8 mouse cellular contexts compared by ENCODE assay signal in the genomic region with DNA sequence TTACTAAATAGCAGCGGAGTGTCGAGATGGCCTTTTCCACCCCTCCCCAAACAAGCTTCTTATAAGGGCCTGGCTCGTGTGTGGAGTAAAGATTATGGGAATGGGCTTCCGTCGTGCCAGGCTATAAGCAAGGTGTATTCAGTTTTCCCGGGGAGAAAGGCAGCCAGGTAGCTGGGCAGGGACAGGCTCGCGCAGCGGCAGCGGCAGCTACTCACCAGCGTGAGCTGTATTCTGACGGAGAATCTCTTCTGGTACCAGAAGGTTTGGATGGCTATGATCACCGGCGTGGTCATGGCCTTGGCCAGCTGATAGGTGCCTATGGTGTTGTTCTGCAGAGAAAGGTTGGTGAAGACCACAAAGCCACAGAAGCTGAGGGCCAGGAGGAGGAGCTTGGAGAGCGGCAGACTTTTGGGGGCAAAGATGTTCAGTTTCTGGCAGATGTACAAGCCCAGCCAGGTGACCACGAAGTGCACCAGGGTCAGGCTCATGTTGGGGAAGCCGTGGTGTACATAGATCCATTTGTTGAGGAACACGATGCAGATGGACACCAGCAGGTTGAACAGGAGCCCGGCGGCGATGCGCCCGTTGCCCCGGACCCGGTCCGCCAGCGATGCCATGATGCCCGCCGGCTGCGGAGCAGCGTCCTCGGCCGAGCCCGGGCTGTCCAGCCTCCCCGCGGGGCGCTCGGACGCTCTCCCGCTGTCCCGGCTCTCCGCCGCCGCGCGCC. TPM values are rescaled to one million over a fixed set of nuclear protein-coding genes. Genes with fewer than 3 reads are reported as not detected.
A peak's percentile ranks its signal among the peaks of the same experiment; 100 is the strongest.
DNase-seq lines count a peak whose midpoint lies in the region; ATAC-seq and TF ChIP-seq lines count a peak whose summit lies in the region.
"Not testable (repeated sequence)": the region's sequence is repeated elsewhere in the genome, so short reads cannot be mapped to it uniquely, and the experiment has no call there.

No protein-coding gene starts in this region.

- peak; percentile 49 for DNase-seq in 3134 (ENCODE audit: extremely low read depth, insufficient read length, low spot score)
- DNase-seq in brain, adult 2 months (ENCODE audit: low read depth, low spot score): peak; percentile 27
- not testable (repeated sequence) for DNase-seq in heart, embryonic 10.5 days (ENCODE audit: low spot score)
- DNase-seq in liver, adult 2 months (ENCODE audit: extremely low read depth, low read depth, low spot score): peak; percentile 27

- peak; percentile 38; the same call in 1 of the 2 replicates for ATAC-seq in embryonic facial prominence, embryonic 12.5 days (ENCODE audit: insufficient number of reproducible peaks, insufficient read depth, low FRiP score, low TSS enrichment)
- peak; percentile 34 for ATAC-seq in intestine, embryonic 15.5 days
- ATAC-seq in midbrain, embryonic 13.5 days: not testable (repeated sequence)

- not testable (repeated sequence) for H3K27ac ChIP-seq in embryonic facial prominence, embryonic 12.5 days; intestine, embryonic 15.5 days; liver, adult 2 months (replicated peaks; ENCODE audit: insufficient read depth, low read depth, low read length); midbrain, embryonic 13.5 days
- H3K27ac ChIP-seq in heart, embryonic 10.5 days: peak overlapping the region; percentile 87
- H3K27ac ChIP-seq in small intestine, adult 2 months (ENCODE audit: insufficient read depth, low read depth, low read length): peak overlapping the region; percentile 14; the same call in 1 of the 2 replicates

- WGBS in embryonic facial prominence, embryonic 12.5 days: under 1% methylated on average over 21 of the region's 46 CpGs
- under 1% methylated on average over 23 of the region's 46 CpGs for WGBS in heart, embryonic 10.5 days
- 1% methylated on average over 14 of the region's 46 CpGs for WGBS in intestine, embryonic 15.5 days
- under 1% methylated on average over 25 of the region's 46 CpGs for WGBS in liver, adult 2 months
- WGBS in midbrain, embryonic 13.5 days: under 1% methylated on average over 23 of the region's 46 CpGs
- 2% methylated on average over 14 of the region's 46 CpGs for WGBS in small intestine, adult 2 months

- not testable (repeated sequence) for TF ChIP-seq CTCF in liver, adult 2 months (IDR thresholded peaks at IDR 0.05; ENCODE audit: low read depth, low read length); small intestine, adult 2 months (IDR thresholded peaks at IDR 0.05; ENCODE audit: extremely low read depth, insufficient read length, insufficient replicate concordance, low read depth, low read length)

- not testable (repeated sequence) for H3K79me2 ChIP-seq in liver, adult 2 months (ENCODE audit: control insufficient read depth, insufficient read depth, low read length)

- not testable (repeated sequence) for TF ChIP-seq POLR2A in liver, adult 2 months (IDR thresholded peaks at IDR 0.05; ENCODE audit: extremely low read depth, insufficient read depth, low read length); small intestine, adult 2 months (IDR thresholded peaks at IDR 0.05; ENCODE audit: low read depth, low read length)

- peak overlapping the region; percentile 82 for H3K4me2 ChIP-seq in embryonic facial prominence, embryonic 12.5 days (replicated peaks)
- peak overlapping the region; percentile 87 for H3K4me2 ChIP-seq in intestine, embryonic 15.5 days (replicated peaks)
- peak overlapping the region; percentile 69 for H3K4me2 ChIP-seq in midbrain, embryonic 13.5 days (replicated peaks)

- not testable (repeated sequence) for H3K9me3 ChIP-seq in embryonic facial prominence, embryonic 12.5 days; heart, embryonic 10.5 days; intestine, embryonic 15.5 days; midbrain, embryonic 13.5 days

- H3K36me3 ChIP-seq in embryonic facial prominence, embryonic 12.5 days: peaks cover 18% of the 10 kb centered on the region
- peaks cover 31% of the 10 kb centered on the region for H3K36me3 ChIP-seq in heart, embryonic 10.5 days
- peaks cover 13% of the 10 kb centered on the region for H3K36me3 ChIP-seq in intestine, embryonic 15.5 days
- H3K36me3 ChIP-seq in liver, adult 2 months (ENCODE audit: control insufficient read depth, insufficient read depth, low read length); small intestine, adult 2 months (ENCODE audit: control insufficient read depth, insufficient read depth, low read length): not testable (repeated sequence)
- H3K36me3 ChIP-seq in midbrain, embryonic 13.5 days: peaks cover 27% of the 10 kb centered on the region

- H3K4me3 ChIP-seq in embryonic facial prominence, embryonic 12.5 days: peak overlapping the region; percentile 54
- H3K4me3 ChIP-seq in heart, embryonic 10.5 days: peak overlapping the region; percentile 65
- H3K4me3 ChIP-seq in intestine, embryonic 15.5 days (replicated peaks): peak overlapping the region; percentile 51
- H3K4me3 ChIP-seq in liver, adult 2 months (ENCODE audit: insufficient read depth, low read depth, low read length): peak overlapping the region; percentile 62
- H3K4me3 ChIP-seq in midbrain, embryonic 13.5 days (replicated peaks): peak overlapping the region; percentile 63
- peak overlapping the region; percentile 55 for H3K4me3 ChIP-seq in small intestine, adult 2 months (ENCODE audit: low read depth, low read length)

- peaks cover 25% of the 10 kb centered on the region for H3K4me1 ChIP-seq in embryonic facial prominence, embryonic 12.5 days
- not testable (repeated sequence) for H3K4me1 ChIP-seq in heart, embryonic 10.5 days; intestine, embryonic 15.5 days (replicated peaks); liver, adult 2 months (ENCODE audit: control insufficient read depth, insufficient read depth, low read length); small intestine, adult 2 months (ENCODE audit: control insufficient read depth, insufficient read depth, insufficient read length, low read length)
- H3K4me1 ChIP-seq in midbrain, embryonic 13.5 days (replicated peaks): peaks cover 22% of the 10 kb centered on the region

- peak overlapping the region; percentile 65 for H3K9ac ChIP-seq in embryonic facial prominence, embryonic 12.5 days
- H3K9ac ChIP-seq in intestine, embryonic 15.5 days: peak overlapping the region; percentile 58
- H3K9ac ChIP-seq in liver, adult 2 months (ENCODE audit: low read depth, low read length): peak overlapping the region; percentile 69
- peak overlapping the region; percentile 82 for H3K9ac ChIP-seq in midbrain, embryonic 13.5 days (replicated peaks)

- not testable (repeated sequence) for H3K27me3 ChIP-seq in embryonic facial prominence, embryonic 12.5 days; heart, embryonic 10.5 days (ENCODE audit: insufficient read depth, poor library complexity, severe bottlenecking); intestine, embryonic 15.5 days (replicated peaks); liver, adult 2 months (ENCODE audit: control insufficient read depth, insufficient read depth, low read length); midbrain, embryonic 13.5 days; small intestine, adult 2 months (ENCODE audit: control insufficient read depth, insufficient read depth, low read length)

RNA-seq across cellular contexts. Expression of a gene that starts 0.4 kb away (rescaled TPM):
- 39.5 TPM in 2 replicates for polyA plus RNA-seq in embryonic facial prominence, embryonic 12.5 days (2016; fragmentation: Nextera tagmentation; extraction: Ambion mirVana)
- polyA plus RNA-seq in heart, embryonic 10.5 days (2016; fragmentation: Nextera tagmentation; extraction: Ambion mirVana): 10.5 and 14.9 TPM in 2 replicates
- polyA plus RNA-seq in intestine, embryonic 15.5 days (2015; fragmentation: Nextera tagmentation; extraction: Ambion mirVana): 11.7 and 11.8 TPM in 2 replicates
- 4.1 and 5.2 TPM in 2 replicates for total RNA-seq in liver, adult 2 months (2014; rRNA removed)
- polyA plus RNA-seq in liver, adult 2 months (2012; rRNA removed): 5.2 and 7.1 TPM in 2 replicates
- polyA plus RNA-seq in midbrain, embryonic 13.5 days (2015; fragmentation: Nextera tagmentation; extraction: Ambion mirVana): 32.4 and 33.1 TPM in 2 replicates
- 6.2 and 7.4 TPM in 2 replicates for polyA plus RNA-seq in small intestine, adult 2 months (2012; rRNA removed)

RNA-seq across cellular contexts. Expression of a gene that starts 35.2 kb away (rescaled TPM):
- 55.0 and 55.9 TPM in 2 replicates for polyA plus RNA-seq in embryonic facial prominence, embryonic 12.5 days (2016; fragmentation: Nextera tagmentation; extraction: Ambion mirVana)
- 56.4 and 59.3 TPM in 2 replicates for polyA plus RNA-seq in heart, embryonic 10.5 days (2016; fragmentation: Nextera tagmentation; extraction: Ambion mirVana)
- polyA plus RNA-seq in intestine, embryonic 15.5 days (2015; fragmentation: Nextera tagmentation; extraction: Ambion mirVana): 34.0 and 35.1 TPM in 2 replicates
- total RNA-seq in liver, adult 2 months (2014; rRNA removed): 24.6 and 27.7 TPM in 2 replicates
- 18.2 and 19.8 TPM in 2 replicates for polyA plus RNA-seq in liver, adult 2 months (2012; rRNA removed)
- 65.5 and 67.5 TPM in 2 replicates for polyA plus RNA-seq in midbrain, embryonic 13.5 days (2015; fragmentation: Nextera tagmentation; extraction: Ambion mirVana)
- 16.2 and 39.2 TPM in 2 replicates for polyA plus RNA-seq in small intestine, adult 2 months (2012; rRNA removed)

RNA-seq across cellular contexts. Expression of a gene that starts 46.8 kb away (rescaled TPM):
- polyA plus RNA-seq in embryonic facial prominence, embryonic 12.5 days (2016; fragmentation: Nextera tagmentation; extraction: Ambion mirVana): 77.8 and 85.3 TPM in 2 replicates
- 75.0 and 84.0 TPM in 2 replicates for polyA plus RNA-seq in heart, embryonic 10.5 days (2016; fragmentation: Nextera tagmentation; extraction: Ambion mirVana)
- 58.8 and 60.8 TPM in 2 replicates for polyA plus RNA-seq in intestine, embryonic 15.5 days (2015; fragmentation: Nextera tagmentation; extraction: Ambion mirVana)
- total RNA-seq in liver, adult 2 months (2014; rRNA removed): 4.1 and 4.4 TPM in 2 replicates
- polyA plus RNA-seq in liver, adult 2 months (2012; rRNA removed): 1.2 and 1.8 TPM in 2 replicates
- polyA plus RNA-seq in midbrain, embryonic 13.5 days (2015; fragmentation: Nextera tagmentation; extraction: Ambion mirVana): 44.9 and 45.1 TPM in 2 replicates
- 1.3 and 3.1 TPM in 2 replicates for polyA plus RNA-seq in small intestine, adult 2 months (2012; rRNA removed)

Comparison
In these comparisons a context has a peak if more than half of its experiments do, and no peak if none do; other contexts are left out.
1. RNA of a gene that starts 46.8 kb away (polyA plus RNA-seq): 77.8 to 85.3 TPM in embryonic facial prominence, embryonic 12.5 days, 75.0 to 84.0 TPM in heart, embryonic 10.5 days, 58.8 to 60.8 TPM in intestine, embryonic 15.5 days and 44.9 to 45.1 TPM in midbrain, embryonic 13.5 days; 1.3 to 3.1 TPM in small intestine, adult 2 months and 1.2 to 1.8 TPM in liver, adult 2 months; every median in the first group is over 10 times any median in the second.
2. Peak in every context shown above with its lines, with median percentiles within 50 percentile points of each other: H3K4me2 ChIP-seq, H3K4me3 ChIP-seq and H3K9ac ChIP-seq.